Mouse (Mus musculus) T-cell, adult 2 months (primary cell): ENCODE data around the gene Card10.

Source experiments
- DNase-seq: peaks from one replicate; pipeline ENCODE4 v3.0.0; 2022; ENCODE audit warnings: low spot score

Gene Card10

GRCm38 (mm10) chr15:78772856-78773255, 30.0 kb downstream of the Card10 start:
- DNase-seq: no peak

GRCm38 (mm10) chr15:78772368-78772763, 30.5 kb downstream of the Card10 start:
- peak; percentile 71 for DNase-seq

- peak; percentile 73 for DNase-seq
These were observed 31.1 kb downstream of the Card10 start for GRCm38 (mm10) chr15:78771531-78772367.

GRCm38 (mm10) chr15:78770983-78771355, 31.9 kb downstream of the Card10 start:
- no peak for DNase-seq

GRCm38 (mm10) chr15:78770234-78770982, 32.4 kb downstream of the Card10 start:
- DNase-seq: no peak

GRCm38 (mm10) chr15:78769064-78769463, 33.8 kb downstream of the Card10 start:
- no peak for DNase-seq

- DNase-seq: no peak
These were observed 39.1 kb downstream of the Card10 start for GRCm38 (mm10) chr15:78763704-78764103.

GRCm38 (mm10) chr15:78763210-78763609, 39.6 kb downstream of the Card10 start:
- DNase-seq: no peak

GRCm38 (mm10) chr15:78761112-78761511, 41.7 kb downstream of the Card10 start:
- no peak for DNase-seq

- DNase-seq: no peak
These were observed 44.7 kb downstream of the Card10 start for GRCm38 (mm10) chr15:78758132-78758531.

GRCm38 (mm10) chr15:78755966-78756725, 46.7 kb downstream of the Card10 start:
- no peak for DNase-seq

GRCm38 (mm10) chr15:78755226-78755625, 47.6 kb downstream of the Card10 start:
- DNase-seq: no peak

GRCm38 (mm10) chr15:78754144-78754543, 48.7 kb downstream of the Card10 start:
- DNase-seq: no peak

GRCm38 (mm10) chr15:78752991-78753390, 49.9 kb downstream of the Card10 start:
- DNase-seq: no peak

- DNase-seq: no peak
These were observed 52.1 kb downstream of the Card10 start for GRCm38 (mm10) chr15:78750608-78751350.

- no peak for DNase-seq
These were observed 53.0 kb downstream of the Card10 start for GRCm38 (mm10) chr15:78749855-78750254.

GRCm38 (mm10) chr15:78744206-78744605, 58.6 kb downstream of the Card10 start:
- peak; percentile 70 for DNase-seq

- no peak for DNase-seq
These were observed 60.0 kb downstream of the Card10 start for GRCm38 (mm10) chr15:78742831-78743230.

GRCm38 (mm10) chr15:78740662-78741061, 62.2 kb downstream of the Card10 start:
- DNase-seq: no peak

- DNase-seq: no peak
These were observed 65.7 kb downstream of the Card10 start for GRCm38 (mm10) chr15:78737146-78737545.

- DNase-seq: no peak
These were observed 66.2 kb downstream of the Card10 start for GRCm38 (mm10) chr15:78736681-78737100.

- no peak for DNase-seq
These were observed 66.7 kb downstream of the Card10 start for GRCm38 (mm10) chr15:78736181-78736579.
